Mouse (Mus musculus) midbrain, embryonic 13.5 days (tissue): ENCODE measurements around the gene Smad6. TPM values are rescaled to one million over a fixed set of nuclear protein-coding genes. Genes with fewer than 3 reads are reported as not detected.

ENCODE experiments used
- ATAC-seq: fragments of 200-750 bp; cut with Nextera tagmentation; 2 replicates; pipeline ENCODE4 v1.8.0; 2017; ENCODE audit warnings: mild to moderate bottlenecking, moderate TSS enrichment, moderate library complexity
- H3K27ac ChIP-seq: fragments of 300-500 bp; sonication (generic); 2 replicates; pipeline ENCODE4 v1.5.1; 2015; ENCODE audit warnings: inconsistent platforms, mild to moderate bottlenecking, moderate library complexity
- H3K27me3 ChIP-seq: fragments of 300-500 bp; sonication (generic); 2 replicates; pipeline ENCODE4 v1.6.1; 2015; ENCODE audit warnings: mild to moderate bottlenecking, inconsistent platforms
- H3K36me3 ChIP-seq: fragments of 300-500 bp; sonication (generic); 2 replicates; pipeline ENCODE4 v1.6.1; 2015; ENCODE audit warnings: mild to moderate bottlenecking, inconsistent platforms
- H3K4me1 ChIP-seq: fragments of 300-500 bp; sonication (generic); replicated peaks from 2 replicates; pipeline ENCODE4 v1.6.1; 2015; ENCODE audit warnings: inconsistent platforms
- H3K4me2 ChIP-seq: fragments of 300-500 bp; sonication (generic); replicated peaks from 2 replicates; pipeline ENCODE4 v1.6.1; 2015; ENCODE audit warnings: moderate library complexity, mild to moderate bottlenecking, inconsistent platforms
- H3K4me3 ChIP-seq: fragments of 300-500 bp; sonication (generic); replicated peaks from 2 replicates; pipeline ENCODE4 v1.5.1; 2015; ENCODE audit warnings: mild to moderate bottlenecking, inconsistent platforms
- H3K9ac ChIP-seq: fragments of 300-500 bp; sonication (generic); replicated peaks from 2 replicates; pipeline ENCODE4 v1.6.1; 2015; ENCODE audit warnings: mild to moderate bottlenecking, inconsistent platforms
- H3K9me3 ChIP-seq: fragments of 300-500 bp; sonication (generic); 2 replicates; pipeline ENCODE4 v1.6.1; 2016; ENCODE audit warnings: mild to moderate bottlenecking, inconsistent platforms
- WGBS: fragments of 180-500 bp; shearing (Covaris S2); methylation state at CpG from one replicate; pipeline ENCODE4 v1.1.7; 2015; 5-methylcytosine and 5-hydroxymethylcytosine counted together
- polyA plus RNA-seq: library from polyadenylated mRNA; unstranded; fragments of >200 nt; fragmentation: Nextera tagmentation; extraction: Ambion mirVana; gene quantifications from 2 replicates; pipeline ENCODE4 v1.2.1, GENCODE M21; 2015

The Smad6 gene
- polyA plus RNA-seq, 1 experiment from 2014 or later, result 2.4 TPM

GRCm38 (mm10) chr9:63968592-63968991, 53.3 kb downstream of the Smad6 start:
- 80% methylated on average over 9 of the region's 9 CpGs for WGBS
- Histone ChIP-seq H3K27ac (peak overlapping the region; percentile 54), H3K4me3 (no peak overlapping the region), H3K9me3 (no peaks in the 10 kb centered on the region), H3K4me1 (peaks cover 33% of the 10 kb centered on the region), H3K27me3 (no peaks in the 10 kb centered on the region), H3K36me3 (no peaks in the 10 kb centered on the region), H3K9ac (no peak overlapping the region), H3K4me2 (no peak overlapping the region)
- ATAC-seq, result peak; percentile 43; the same call in 1 of the 2 replicates

GRCm38 (mm10) chr9:63967408-63968172, 54.3 kb downstream of the Smad6 start:
- H3K27ac ChIP-seq, result peak overlapping the region; percentile 54
- 84% methylated on average over 14 of the region's 14 CpGs for WGBS
- no peaks in the 10 kb centered on the region for H3K9me3 ChIP-seq
- peaks cover 37% of the 10 kb centered on the region for H3K4me1 ChIP-seq
- ATAC-seq, result no peak
- H3K36me3 ChIP-seq, result no peaks in the 10 kb centered on the region
- H3K4me2 ChIP-seq, result no peak overlapping the region
- no peak overlapping the region for H3K4me3 ChIP-seq
- H3K27me3 ChIP-seq, result no peaks in the 10 kb centered on the region
- H3K9ac ChIP-seq, result no peak overlapping the region

- Histone ChIP-seq H3K4me2 (no peak overlapping the region), H3K27me3 (no peaks in the 10 kb centered on the region), H3K9me3 (no peaks in the 10 kb centered on the region), H3K27ac (no peak overlapping the region), H3K9ac (no peak overlapping the region), H3K4me1 (peaks cover 42% of the 10 kb centered on the region), H3K36me3 (no peaks in the 10 kb centered on the region), H3K4me3 (no peak overlapping the region)
- WGBS, result 16% methylated on average over 4 of the region's 4 CpGs
- peak; percentile 6; the same call in 1 of the 2 replicates for ATAC-seq
Observed at GRCm38 (mm10) chr9:63965579-63965981, 56.3 kb downstream of the Smad6 start.

GRCm38 (mm10) chr9:63961881-63962280, 60.0 kb downstream of the Smad6 start:
- 70% methylated on average over 6 of the region's 6 CpGs for WGBS
- no peak overlapping the region for H3K4me2 ChIP-seq
- H3K4me1 ChIP-seq, result peaks cover 56% of the 10 kb centered on the region
- no peaks in the 10 kb centered on the region for H3K36me3 ChIP-seq
- H3K27ac ChIP-seq, result no peak overlapping the region
- no peaks in the 10 kb centered on the region for H3K9me3 ChIP-seq
- H3K9ac ChIP-seq, result no peak overlapping the region
- no peak for ATAC-seq
- H3K4me3 ChIP-seq, result no peak overlapping the region
- no peaks in the 10 kb centered on the region for H3K27me3 ChIP-seq

- H3K4me1 ChIP-seq, result peaks cover 55% of the 10 kb centered on the region
- no peak; the same call in 1 of the 2 replicates for ATAC-seq
- H3K36me3 ChIP-seq, result no peaks in the 10 kb centered on the region
- H3K4me3 ChIP-seq, result no peak overlapping the region
- 0 out of 2 replicates have a peak, but pooled peaks cover under 1% of the 10 kb centered on the region for H3K27me3 ChIP-seq
- WGBS, result 9% methylated on average over 4 of the region's 4 CpGs
- H3K27ac ChIP-seq, result peak overlapping the region; percentile 54; the same call in 1 of the 2 replicates
- peak overlapping the region; percentile 35 for H3K4me2 ChIP-seq
- peak overlapping the region; percentile 44; the same call in 1 of the 2 replicates for H3K9ac ChIP-seq
- H3K9me3 ChIP-seq, result no peaks in the 10 kb centered on the region
Observed at GRCm38 (mm10) chr9:63960829-63961185, 61.1 kb downstream of the Smad6 start.

- H3K9ac ChIP-seq, result peak overlapping the region; percentile 44; the same call in 1 of the 2 replicates
- H3K4me2 ChIP-seq, result peak overlapping the region; percentile 35
- no peaks in the 10 kb centered on the region for H3K9me3 ChIP-seq
- peak overlapping the region; percentile 54 for H3K27ac ChIP-seq
- no peaks in the 10 kb centered on the region for H3K36me3 ChIP-seq
- 0 out of 2 replicates have a peak, but pooled peaks cover 3% of the 10 kb centered on the region for H3K27me3 ChIP-seq
- H3K4me1 ChIP-seq, result peaks cover 49% of the 10 kb centered on the region
- no peak overlapping the region for H3K4me3 ChIP-seq
- 3% methylated on average over 21 of the region's 21 CpGs for WGBS
- peak; percentile 22; the same call in 1 of the 2 replicates for ATAC-seq
Observed at GRCm38 (mm10) chr9:63959933-63960828, 61.7 kb downstream of the Smad6 start.

- H3K4me2 ChIP-seq, result peak overlapping the region; percentile 35
- H3K4me3 ChIP-seq, result no peak overlapping the region
- H3K27ac ChIP-seq, result peak overlapping the region; percentile 54
- H3K4me1 ChIP-seq, result peaks cover 47% of the 10 kb centered on the region
- H3K9me3 ChIP-seq, result no peaks in the 10 kb centered on the region
- no peaks in the 10 kb centered on the region for H3K36me3 ChIP-seq
- H3K27me3 ChIP-seq, result 0 out of 2 replicates have a peak, but pooled peaks cover 3% of the 10 kb centered on the region
- peak; percentile 65 for ATAC-seq
- peak overlapping the region; percentile 36; the same call in 1 of the 2 replicates for H3K9ac ChIP-seq
- 20% methylated on average over 17 of the region's 17 CpGs for WGBS
Observed at GRCm38 (mm10) chr9:63959129-63959932, 62.5 kb downstream of the Smad6 start.

- Histone ChIP-seq H3K27me3 (peaks cover 3% of the 10 kb centered on the region; the same call in 1 of the 2 replicates), H3K36me3 (no peaks in the 10 kb centered on the region), H3K9me3 (no peaks in the 10 kb centered on the region), H3K4me2 (no peak overlapping the region), H3K27ac (0 out of 2 replicates have a peak overlapping the region, but pooled peaks have one; percentile 48), H3K4me1 (peaks cover 47% of the 10 kb centered on the region), H3K9ac (no peak overlapping the region), H3K4me3 (no peak overlapping the region)
- no peak for ATAC-seq
- 19% methylated on average over 15 of the region's 15 CpGs for WGBS
Observed at GRCm38 (mm10) chr9:63958337-63959030, 63.4 kb downstream of the Smad6 start.

GRCm38 (mm10) chr9:63957647-63958185, 64.1 kb downstream of the Smad6 start:
- Histone ChIP-seq H3K4me1 (peaks cover 41% of the 10 kb centered on the region), H3K4me3 (no peak overlapping the region), H3K27me3 (peaks cover 3% of the 10 kb centered on the region; the same call in 1 of the 2 replicates), H3K4me2 (no peak overlapping the region), H3K9ac (no peak overlapping the region), H3K36me3 (no peaks in the 10 kb centered on the region), H3K27ac (no peak overlapping the region), H3K9me3 (no peaks in the 10 kb centered on the region)
- WGBS, result 76% methylated on average over 11 of the region's 11 CpGs
- no peak for ATAC-seq

GRCm38 (mm10) chr9:63956052-63956451, 65.8 kb downstream of the Smad6 start:
- Histone ChIP-seq H3K4me1 (peaks cover 32% of the 10 kb centered on the region), H3K27ac (no peak overlapping the region), H3K36me3 (no peaks in the 10 kb centered on the region), H3K9ac (no peak overlapping the region), H3K4me3 (no peak overlapping the region), H3K9me3 (no peaks in the 10 kb centered on the region), H3K27me3 (peaks cover 3% of the 10 kb centered on the region; the same call in 1 of the 2 replicates), H3K4me2 (no peak overlapping the region)
- no peak for ATAC-seq
- 15% methylated on average over 9 of the region's 9 CpGs for WGBS
